Mouse (Mus musculus) right cerebral cortex, postnatal 10 days (tissue): Measurements from ENCODE around the gene Thtpa.
A peak's percentile ranks its signal among the peaks of the same experiment; 100 is the strongest.

ENCODE experiments used
- DNase-seq, 2 experiments: peaks; one replicate each; pipeline ENCODE4 v3.0.0; 2021; ENCODE audit warnings: low spot score in 2 of 2

Thtpa gene

GRCm38 (mm10) chr14:55105836-55106809, 11.5 kb downstream of the Thtpa start, which contains the start of gene Ap1g2:
Gene Ap1g2, minus strand, starts transcription at chr14:55106593.
- peak; percentile 93 to 94 for DNase-seq

GRCm38 (mm10) chr14:55106990-55107389, 12.4 kb downstream of the Thtpa start:
- DNase-seq = no peak

- DNase-seq = peak; percentile 89 to 94
Observed at GRCm38 (mm10) chr14:55108202-55108870, 13.8 kb downstream of the Thtpa start.

GRCm38 (mm10) chr14:55109048-55109873, 14.7 kb downstream of the Thtpa start:
- DNase-seq = peak; percentile 59 to 77

- DNase-seq = peak; percentile 34 to 48
Observed at GRCm38 (mm10) chr14:55110076-55110475, 15.5 kb downstream of the Thtpa start.

- peak; percentile 84 to 91 for DNase-seq
Observed at GRCm38 (mm10) chr14:55111720-55112119, 17.1 kb downstream of the Thtpa start.

- DNase-seq = peak; percentile 40 to 54
Observed at GRCm38 (mm10) chr14:55113351-55113974, 18.9 kb downstream of the Thtpa start.

GRCm38 (mm10) chr14:55113975-55114645, 19.5 kb downstream of the Thtpa start:
- DNase-seq = peak; percentile 54 to 61

- peak; percentile 79 to 82 for DNase-seq
Observed at GRCm38 (mm10) chr14:55114759-55115701, 20.4 kb downstream of the Thtpa start.

GRCm38 (mm10) chr14:55115846-55116245, 21.3 kb downstream of the Thtpa start:
- DNase-seq = peak; percentile 47 to 59

- DNase-seq = peak; percentile 86 to 90
Observed at GRCm38 (mm10) chr14:55116425-55117200, 22.0 kb downstream of the Thtpa start, which contains the start of gene Jph4. Gene Jph4, minus strand, starts transcription at chr14:55116935.

GRCm38 (mm10) chr14:55118852-55119251, 24.3 kb downstream of the Thtpa start:
- DNase-seq = peak in 1 of 2 experiments; percentile 55

GRCm38 (mm10) chr14:55119421-55120134, 25.0 kb downstream of the Thtpa start:
- no peak for DNase-seq

- peak; percentile 79 to 83 for DNase-seq
Observed at GRCm38 (mm10) chr14:55121947-55122346, 27.4 kb downstream of the Thtpa start.

GRCm38 (mm10) chr14:55122359-55122758, 27.8 kb downstream of the Thtpa start:
- DNase-seq = no peak

- no peak for DNase-seq
Observed at GRCm38 (mm10) chr14:55125711-55126110, 31.1 kb downstream of the Thtpa start.

GRCm38 (mm10) chr14:55126521-55126920, 31.9 kb downstream of the Thtpa start:
- peak; percentile 60 to 74 for DNase-seq

- DNase-seq = no peak
Observed at GRCm38 (mm10) chr14:55135676-55136075, 41.1 kb downstream of the Thtpa start.
